Mouse (Mus musculus) ovary, adult 2 months (tissue): ENCODE results near the gene B3gat3. TPM values are rescaled to one million over a fixed set of nuclear protein-coding genes. Genes with fewer than 3 reads are reported as not detected.

Experiments used
- polyA plus RNA-seq: library from polyadenylated mRNA; depleted of rRNA; stranded (reverse); fragments of >200 nt; gene quantifications from 2 replicates; pipeline ENCODE4 v1.2.3, GENCODE M21; 2012; rRNA removed

B3gat3 gene
- 118 and 124 TPM in 2 replicates for polyA plus RNA-seq

GRCm38 (mm10) chr19:8920073-8920736, at the start of gene B3gat3:
Gene B3gat3 (plus strand): TSS chr19:8920374.

GRCm38 (mm10) chr19:8871267-8872186, 48.6 kb upstream of the B3gat3 start, which contains the start of gene Ubxn1:
Gene Ubxn1 (plus strand): TSS chr19:8871496.

GRCm38 (mm10) chr19:8880311-8881033, 39.7 kb upstream of the B3gat3 start, which contains the start of gene Uqcc3:
Gene Uqcc3 (minus strand): TSS chr19:8880923.

DNA sequence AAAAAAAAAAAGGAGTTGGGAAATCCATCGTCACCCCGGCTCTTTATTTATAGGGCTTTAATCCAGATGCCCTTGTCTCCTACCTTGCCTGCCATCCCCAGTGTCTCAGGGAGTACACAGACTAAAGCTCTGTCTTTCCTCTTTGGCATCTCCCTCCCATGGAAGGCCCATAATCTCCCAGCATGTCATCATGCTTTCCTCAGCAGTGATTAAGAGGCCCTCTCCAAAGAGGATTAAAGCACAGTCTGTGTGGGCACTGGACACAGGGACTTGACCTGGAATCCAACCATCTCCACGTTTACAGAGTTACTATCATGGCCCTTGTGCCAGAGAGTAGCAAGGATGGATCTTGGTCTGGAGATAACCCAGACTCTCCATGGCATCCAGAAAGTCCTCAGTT, 36.6 kb upstream of the B3gat3 start, which contains the start of the genes Lbhd1 and Gm49403:
Gene Lbhd1 (plus strand): TSS at position 117 of the 400 bp plus-strand sequence.
Gene Gm49403 (plus strand): TSS at position 315 of the 400 bp plus-strand sequence.

DNA sequence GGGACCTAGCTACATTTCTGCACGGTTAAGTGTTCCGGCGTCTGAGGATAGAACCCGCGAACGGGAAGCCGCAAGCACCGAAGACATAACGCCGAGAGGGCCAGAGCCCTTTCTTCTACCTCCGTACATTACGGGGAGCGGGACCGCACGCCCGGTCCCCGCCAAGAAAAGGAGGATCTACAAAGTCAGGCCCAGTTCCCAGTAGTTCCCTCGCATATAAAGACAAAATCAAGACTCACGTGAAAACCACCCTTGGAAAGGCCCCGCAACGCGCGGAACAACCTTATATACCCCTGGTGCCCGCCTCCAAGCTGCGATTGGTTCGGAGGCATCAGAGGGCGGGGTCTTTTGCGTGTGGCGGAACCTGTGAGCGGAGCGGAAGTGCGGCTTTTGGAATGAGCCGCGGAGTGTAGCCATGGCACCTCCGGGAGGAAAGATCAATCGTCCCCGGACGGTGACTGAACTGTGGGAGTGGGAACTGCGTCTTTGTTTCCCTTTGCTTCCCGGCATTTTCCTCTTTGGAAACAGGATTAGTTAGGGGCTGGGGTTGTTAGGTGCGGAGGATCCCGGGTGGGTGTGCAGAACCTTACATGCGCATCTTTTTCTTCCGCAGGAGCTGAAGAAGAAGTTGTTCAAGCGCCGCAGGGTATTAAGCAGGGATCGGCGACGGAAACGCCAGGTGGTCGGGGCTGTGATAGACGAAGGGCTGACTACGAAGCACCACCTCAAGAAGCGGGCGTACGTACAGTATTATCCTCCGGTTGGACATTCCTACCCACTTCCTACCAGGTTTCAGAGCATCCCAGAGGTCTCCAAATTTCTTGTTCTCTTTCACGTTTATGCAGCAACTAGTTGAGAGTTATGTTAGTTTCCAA, 31.4 kb upstream of the B3gat3 start, which contains the start of the genes 1810009A15Rik and Gm49416:
Gene 1810009A15Rik (plus strand): TSS at position 343 of the 875 bp plus-strand sequence.
Gene Gm49416 (plus strand): TSS at position 416 of the 875 bp plus-strand sequence.

DNA sequence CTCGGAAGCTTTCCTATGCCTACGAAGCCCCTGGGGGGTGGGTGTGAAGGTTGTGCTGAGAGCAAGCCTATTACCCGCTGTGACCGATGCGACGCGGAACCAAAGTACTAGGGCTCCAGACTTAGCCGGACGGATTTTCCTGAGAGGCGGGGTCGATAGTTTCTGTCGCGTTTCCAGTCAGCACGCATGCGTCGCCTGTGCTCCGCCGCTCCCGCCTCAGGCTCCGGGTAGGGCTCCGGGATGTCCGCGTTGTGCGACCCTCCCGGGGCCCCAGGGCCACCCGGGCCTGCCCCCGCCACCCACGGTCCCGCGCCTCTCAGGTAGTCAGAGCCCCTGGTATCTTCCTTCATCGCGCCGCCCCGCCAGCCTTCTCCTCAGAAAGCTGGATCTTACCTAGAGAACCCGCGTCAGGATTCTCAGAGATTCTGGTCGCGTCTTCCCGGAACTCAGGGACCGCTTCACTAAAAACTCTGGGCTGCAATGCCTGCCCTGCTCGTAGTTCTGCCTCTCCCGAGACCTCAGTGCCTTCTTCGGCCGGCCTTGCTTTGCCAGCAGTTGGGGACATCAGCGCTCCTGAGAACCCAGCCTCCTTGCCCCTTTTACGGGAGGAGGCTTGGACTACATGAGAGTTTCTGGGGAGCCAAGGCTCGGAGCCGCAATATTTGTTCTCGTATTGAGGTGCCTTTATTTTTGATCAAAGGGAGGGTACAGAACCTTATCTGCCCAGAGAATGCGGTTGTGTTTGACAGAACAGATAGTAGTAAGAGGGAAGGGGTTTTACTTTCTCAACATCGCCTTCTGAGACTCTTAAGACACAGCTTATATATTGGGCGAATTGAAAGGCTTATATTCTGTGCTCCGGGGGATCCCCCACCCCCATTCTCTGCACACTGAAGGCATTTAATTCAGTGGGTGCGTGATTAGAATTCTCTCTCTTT, 27.1 kb upstream of the B3gat3 start, which contains the start of gene Ints5:
Gene Ints5 (plus strand): TSS at position 177 of the 938 bp plus-strand sequence.

GRCm38 (mm10) chr19:8897865-8898495, 22.2 kb upstream of the B3gat3 start, which contains the start of gene Ganab:
Gene Ganab (plus strand): TSS chr19:8898071.

GRCm38 (mm10) chr19:8929224-8930088, 9.3 kb downstream of the B3gat3 start, which contains the start of the genes Rom1 and Eml3:
Gene Rom1 (minus strand): TSS chr19:8929356.
Gene Eml3 (plus strand): TSS chr19:8929552.

GRCm38 (mm10) chr19:8941515-8942217, 21.5 kb downstream of the B3gat3 start, which contains the start of gene Mta2:
Gene Mta2 (plus strand): TSS chr19:8941875.

GRCm38 (mm10) chr19:8953135-8954039, 33.2 kb downstream of the B3gat3 start, which contains the start of gene Tut1:
Gene Tut1 (plus strand): TSS chr19:8953847.

DNA sequence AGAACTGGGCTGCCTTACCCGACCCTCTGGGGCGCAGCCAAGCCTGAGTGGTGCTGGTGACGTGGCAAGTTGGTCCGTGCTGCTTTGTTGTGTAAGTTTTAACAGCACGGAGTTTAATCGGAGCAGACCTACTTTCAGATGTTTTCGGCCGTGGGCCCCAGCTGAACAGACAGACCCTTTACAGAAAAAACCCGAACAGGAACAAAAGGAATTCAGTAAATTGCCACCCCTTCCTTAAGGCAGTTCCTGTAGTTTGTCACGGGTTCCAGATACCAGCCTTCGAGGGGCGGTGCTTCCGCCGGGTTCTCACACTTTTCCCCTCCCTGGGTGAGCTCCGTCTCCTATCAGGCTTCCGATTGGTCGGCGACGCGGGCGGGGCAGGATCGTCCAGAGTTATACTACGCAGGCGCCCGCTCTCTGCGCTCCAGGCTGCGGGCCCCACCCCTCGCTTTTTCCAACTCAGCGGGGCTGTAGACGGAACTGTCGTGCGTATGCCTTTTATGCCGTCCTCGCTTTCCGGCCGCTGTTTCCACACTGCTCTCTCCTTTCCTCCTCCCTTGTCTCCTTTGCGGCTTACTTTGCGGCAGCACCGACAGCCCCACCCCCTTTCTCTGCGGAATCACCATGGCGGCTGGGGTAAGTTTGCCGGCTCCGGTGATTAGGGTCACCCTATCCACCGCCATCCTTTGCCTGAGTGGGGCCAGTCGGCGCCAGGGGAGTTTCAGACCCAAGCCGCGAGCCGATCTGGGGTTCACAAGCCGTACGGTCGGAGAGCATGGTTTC, 46.6 kb downstream of the B3gat3 start, which contains the start of gene Eef1g:
Gene Eef1g (plus strand): TSS at position 452 of the 783 bp plus-strand sequence.

